Mouse (Mus musculus) erythroblast, adult 5-6 weeks (primary cell): ENCODE measurements around the gene Psmd8. TPM values are rescaled to one million over a fixed set of nuclear protein-coding genes. Genes with fewer than 3 reads are reported as not detected.

Source experiments
- ATAC-seq: replicated peaks from 2 replicates; pipeline ENCODE4 v1.8.0; 2016; ENCODE audit warnings: moderate number of reproducible peaks, mild to moderate bottlenecking, moderate TSS enrichment, inconsistent platforms; ENCODE audit not compliant: poor library complexity, low FRiP score, severe bottlenecking
- total RNA-seq, 2 experiments: library from RNA; stranded (forward) in 1 of 2; stranded (reverse) in 1 of 2; fragments of 150-400 nt in 1 of 2; fragments of 200-764, 138-1000 nt in 1 of 2; gene quantifications; 2 replicates each; pipeline versions ENCODE4 v1.2.3 to v1.2.4; 2015 to 2017; ENCODE audit warnings: low replicate concordance in 2 of 2

Psmd8 gene
- total RNA-seq, 2 experiments from 2014 or later: 37.1 to 50.2 TPM

GRCm38 (mm10) chr7:29171562-29172097, 8.9 kb downstream of the Psmd8 start:
- no peak for ATAC-seq

- ATAC-seq: no peak
Measured at GRCm38 (mm10) chr7:29170755-29171561, 9.5 kb downstream of the Psmd8 start.

- peak; percentile 68 for ATAC-seq
Measured at GRCm38 (mm10) chr7:29170066-29170754, 10.3 kb downstream of the Psmd8 start, which contains the start of the genes Ggn and Spred3. Gene Ggn (plus strand): TSS chr7:29170210. Gene Spred3 (minus strand): TSS chr7:29170411.

GRCm38 (mm10) chr7:29169231-29170065, 11.1 kb downstream of the Psmd8 start:
- ATAC-seq: no peak

- ATAC-seq: no peak
Measured at GRCm38 (mm10) chr7:29168791-29169230, 11.7 kb downstream of the Psmd8 start.

- ATAC-seq: no peak
Measured at GRCm38 (mm10) chr7:29168121-29168695, 12.3 kb downstream of the Psmd8 start.

- ATAC-seq: no peak
Measured at GRCm38 (mm10) chr7:29167656-29168055, 12.8 kb downstream of the Psmd8 start.

GRCm38 (mm10) chr7:29162750-29163525, 17.6 kb downstream of the Psmd8 start:
- peak; percentile 59; the same call in 1 of the 2 replicates for ATAC-seq

- ATAC-seq: no peak
Measured at GRCm38 (mm10) chr7:29162294-29162693, 18.2 kb downstream of the Psmd8 start.

- no peak for ATAC-seq
Measured at GRCm38 (mm10) chr7:29158264-29158663, 22.2 kb downstream of the Psmd8 start.

GRCm38 (mm10) chr7:29155838-29156782, 24.4 kb downstream of the Psmd8 start, which contains the start of gene Fam98c:
Gene Fam98c (minus strand): TSS chr7:29156234.
- ATAC-seq: peak; percentile 77

GRCm38 (mm10) chr7:29155196-29155837, 25.2 kb downstream of the Psmd8 start:
- peak; percentile 90 for ATAC-seq

GRCm38 (mm10) chr7:29154018-29154720, 26.3 kb downstream of the Psmd8 start:
- ATAC-seq: no peak

- no peak for ATAC-seq
Measured at GRCm38 (mm10) chr7:29151486-29151885, 29.0 kb downstream of the Psmd8 start.

- ATAC-seq: no peak
Measured at GRCm38 (mm10) chr7:29148771-29149170, 31.7 kb downstream of the Psmd8 start.

- ATAC-seq: no peak
Measured at GRCm38 (mm10) chr7:29146625-29147367, 33.7 kb downstream of the Psmd8 start.
